Mouse (Mus musculus): ENCODE measurements around the gene Raf1. TPM values are rescaled to one million over a fixed set of nuclear protein-coding genes. Genes with fewer than 3 reads are reported as not detected.

The Raf1 gene
- polyA plus RNA-seq, 1 experiment from 2014 or later, result 39.6 TPM

DNA sequence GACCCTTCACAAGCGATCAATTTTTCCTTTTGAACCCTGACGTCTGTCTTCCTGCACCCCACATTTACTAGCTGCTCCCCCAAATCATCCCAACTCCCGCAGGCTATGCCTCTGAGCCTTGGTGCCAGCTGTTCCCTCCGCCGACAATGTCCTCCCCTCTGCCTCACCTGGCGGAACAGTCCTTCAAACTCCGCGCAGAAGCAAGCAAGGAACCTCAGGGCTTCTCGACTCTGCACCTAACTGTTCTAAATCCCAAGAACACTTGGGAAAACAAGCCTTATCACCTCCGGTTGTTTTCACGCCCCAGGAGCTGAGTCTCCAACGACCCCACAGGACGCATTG lies 1.3 kb downstream of the Raf1 start:
- WGBS (ENCODE audit: insufficient replicate concordance), result 3% methylated on average over 13 of the region's 13 CpGs
- Histone ChIP-seq H3K4me2 (ENCODE audit: low read depth, low read length) (peak overlapping the region; percentile 91), H3K27ac (ENCODE audit: low read depth) (peak overlapping the region; percentile 98), H3K4me3 (ENCODE audit: low read depth, low read length) (peak overlapping the region; percentile 85), H3K4me1 (ENCODE audit: insufficient read depth) (peaks cover 32% of the 10 kb centered on the region), H3K9me3 (ENCODE audit: low read length) (no peaks in the 10 kb centered on the region), H3K9ac (replicated peaks) (peak overlapping the region; percentile 98), H3K27me3 (ENCODE audit: insufficient read depth, low read length) (no peaks in the 10 kb centered on the region), H3K36me3 (replicated peaks; ENCODE audit: insufficient read depth, low read length) (no peaks in the 10 kb centered on the region)
- ATAC-seq, result no peak
- peak; percentile 34 for DNase-seq
- TF ChIP-seq CTCF (IDR thresholded peaks at IDR 0.05; ENCODE audit: low read depth), result no peak
- TF ChIP-seq EP300 (IDR thresholded peaks at IDR 0.05; ENCODE audit: low read depth), result no peak

DNA sequence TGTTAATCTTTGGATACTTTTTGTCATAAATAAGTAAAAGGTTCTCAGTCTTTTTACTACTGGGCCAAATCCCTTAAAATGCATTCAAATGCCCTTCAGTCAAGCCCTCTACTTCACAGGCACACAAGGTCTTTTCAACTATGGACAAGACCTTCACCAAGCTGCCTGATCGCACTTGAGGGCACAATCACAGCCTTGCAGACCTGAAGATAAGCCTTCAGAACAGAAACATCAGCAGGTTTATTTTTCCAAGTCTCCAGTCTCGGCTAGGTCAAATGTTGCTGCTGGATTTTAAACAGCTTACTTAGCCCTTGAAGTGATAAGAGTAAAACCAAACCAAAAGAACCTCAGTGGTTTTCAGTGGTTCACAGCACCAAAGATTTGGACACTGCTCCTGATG lies 2.1 kb downstream of the Raf1 start:
- Histone ChIP-seq H3K4me2 (ENCODE audit: low read depth, low read length) (peak overlapping the region; percentile 91), H3K9me3 (ENCODE audit: low read length) (no peaks in the 10 kb centered on the region), H3K4me3 (ENCODE audit: low read depth, low read length) (peak overlapping the region; percentile 85), H3K9ac (replicated peaks) (peak overlapping the region; percentile 98), H3K36me3 (replicated peaks; ENCODE audit: insufficient read depth, low read length) (no peaks in the 10 kb centered on the region), H3K27me3 (ENCODE audit: insufficient read depth, low read length) (no peaks in the 10 kb centered on the region), H3K4me1 (ENCODE audit: insufficient read depth) (peaks cover 32% of the 10 kb centered on the region), H3K27ac (ENCODE audit: low read depth) (peak overlapping the region; percentile 41)
- TF ChIP-seq EP300 (IDR thresholded peaks at IDR 0.05; ENCODE audit: low read depth) (no peak), CTCF (IDR thresholded peaks at IDR 0.05; ENCODE audit: low read depth) (no peak)
- 20% methylated on average over 2 of the region's 2 CpGs for WGBS (ENCODE audit: insufficient replicate concordance)
- no peak for ATAC-seq
- no peak for DNase-seq

DNA sequence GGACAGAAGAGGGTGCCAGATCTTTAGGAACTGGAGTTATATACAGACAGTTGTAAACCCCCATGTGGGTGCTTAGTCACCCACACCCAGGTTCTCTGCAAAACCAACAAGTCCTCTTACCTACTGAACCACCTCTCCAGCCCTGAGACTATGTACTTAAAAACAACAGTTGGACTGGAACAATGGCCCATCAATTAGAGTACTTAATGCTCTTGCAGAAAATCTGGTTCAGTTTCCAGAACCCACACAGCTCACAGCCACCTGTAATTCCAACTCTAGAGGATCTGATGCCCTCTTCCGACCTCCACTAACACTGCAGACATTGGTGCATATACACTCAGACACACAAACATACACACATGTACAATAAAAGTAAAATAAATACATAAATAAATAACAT lies 3.7 kb downstream of the Raf1 start:
- Histone ChIP-seq H3K36me3 (replicated peaks; ENCODE audit: insufficient read depth, low read length) (no peaks in the 10 kb centered on the region), H3K9me3 (ENCODE audit: low read length) (no peaks in the 10 kb centered on the region), H3K4me1 (ENCODE audit: insufficient read depth) (peaks cover 43% of the 10 kb centered on the region), H3K9ac (replicated peaks) (peak overlapping the region; percentile 8; the same call in 1 of the 2 replicates), H3K27ac (ENCODE audit: low read depth) (no peak overlapping the region), H3K4me3 (ENCODE audit: low read depth, low read length) (no peak overlapping the region), H3K27me3 (ENCODE audit: insufficient read depth, low read length) (no peaks in the 10 kb centered on the region), H3K4me2 (ENCODE audit: low read depth, low read length) (no peak overlapping the region; the same call in none of the 2 replicates)
- DNase-seq (no peak), ATAC-seq (no peak)
- WGBS (ENCODE audit: insufficient replicate concordance), result 93% methylated on average over 1 of the region's 1 CpGs
- TF ChIP-seq EP300 (IDR thresholded peaks at IDR 0.05; ENCODE audit: low read depth), result no peak
- TF ChIP-seq CTCF (IDR thresholded peaks at IDR 0.05; ENCODE audit: low read depth), result no peak

DNA sequence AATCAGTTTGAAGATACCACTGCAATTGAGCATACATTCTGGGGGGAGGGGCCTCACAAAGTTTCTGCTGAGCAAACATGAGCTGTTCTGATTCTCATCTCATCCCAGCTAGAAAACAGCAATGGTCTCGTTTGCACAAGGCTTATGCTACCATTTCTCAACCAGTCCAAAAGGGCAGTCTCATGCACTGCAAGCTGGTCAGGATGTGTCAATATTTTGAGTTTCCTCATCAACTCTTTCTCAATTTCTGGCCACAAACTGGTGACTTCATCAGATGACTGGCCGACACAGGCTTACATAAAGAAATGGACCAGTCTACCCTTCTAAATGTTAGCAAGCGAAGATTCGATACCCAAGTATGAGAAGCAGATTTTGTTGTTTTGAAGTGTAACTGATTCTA lies 9.8 kb downstream of the Raf1 start:
- 0 out of 2 replicates have a peak, but pooled peaks cover 3% of the 10 kb centered on the region for H3K36me3 ChIP-seq (replicated peaks; ENCODE audit: insufficient read depth, low read length)
- TF ChIP-seq CTCF (IDR thresholded peaks at IDR 0.05; ENCODE audit: low read depth) (no peak), EP300 (IDR thresholded peaks at IDR 0.05; ENCODE audit: low read depth) (peak; percentile 88)
- 0 out of 2 replicates have a peak overlapping the region, but pooled peaks have one; percentile 34 for H3K9ac ChIP-seq (replicated peaks)
- peak; percentile 97 for ATAC-seq
- peak overlapping the region; percentile 93 for H3K27ac ChIP-seq (ENCODE audit: low read depth)
- 43% methylated on average over 4 of the region's 4 CpGs for WGBS (ENCODE audit: insufficient replicate concordance)
- H3K9me3 ChIP-seq (ENCODE audit: low read length), result no peaks in the 10 kb centered on the region
- no peaks in the 10 kb centered on the region for H3K27me3 ChIP-seq (ENCODE audit: insufficient read depth, low read length)
- H3K4me3 ChIP-seq (ENCODE audit: low read depth, low read length), result no peak overlapping the region
- H3K4me1 ChIP-seq (ENCODE audit: insufficient read depth), result peaks cover 36% of the 10 kb centered on the region
- DNase-seq, result peak; percentile 68
- peak overlapping the region; percentile 43 for H3K4me2 ChIP-seq (ENCODE audit: low read depth, low read length)

DNA sequence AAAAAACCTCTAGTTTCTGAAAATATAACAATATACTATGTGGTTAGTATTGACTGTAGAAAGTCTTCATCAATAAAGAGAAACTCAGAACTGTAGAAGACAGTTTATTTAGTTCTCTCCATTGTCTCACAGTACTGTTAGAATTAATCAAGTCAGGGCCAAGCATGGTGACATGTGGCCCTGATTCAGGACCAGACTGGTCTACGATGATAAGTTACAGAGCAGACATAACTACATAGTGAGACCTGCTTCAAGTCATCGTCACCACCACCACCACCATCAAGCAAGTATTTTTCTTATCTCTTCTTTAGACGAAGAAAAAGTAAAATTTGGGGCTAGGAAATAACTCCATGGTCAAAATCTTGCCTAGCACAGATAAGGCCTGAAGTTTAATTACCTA lies 12.2 kb downstream of the Raf1 start:
- Histone ChIP-seq H3K27me3 (ENCODE audit: insufficient read depth, low read length) (no peaks in the 10 kb centered on the region), H3K4me2 (ENCODE audit: low read depth, low read length) (no peak overlapping the region), H3K4me3 (ENCODE audit: low read depth, low read length) (no peak overlapping the region), H3K27ac (ENCODE audit: low read depth) (peak overlapping the region; percentile 55), H3K36me3 (replicated peaks; ENCODE audit: insufficient read depth, low read length) (peaks cover 3% of the 10 kb centered on the region; the same call in 1 of the 2 replicates), H3K4me1 (ENCODE audit: insufficient read depth) (peaks cover 36% of the 10 kb centered on the region), H3K9me3 (ENCODE audit: low read length) (no peaks in the 10 kb centered on the region), H3K9ac (replicated peaks) (no peak overlapping the region)
- TF ChIP-seq EP300 (IDR thresholded peaks at IDR 0.05; ENCODE audit: low read depth) (no peak), CTCF (IDR thresholded peaks at IDR 0.05; ENCODE audit: low read depth) (no peak)
- WGBS (ENCODE audit: insufficient replicate concordance), result 49% methylated on average over 3 of the region's 3 CpGs
- no peak for DNase-seq
- no peak for ATAC-seq

DNA sequence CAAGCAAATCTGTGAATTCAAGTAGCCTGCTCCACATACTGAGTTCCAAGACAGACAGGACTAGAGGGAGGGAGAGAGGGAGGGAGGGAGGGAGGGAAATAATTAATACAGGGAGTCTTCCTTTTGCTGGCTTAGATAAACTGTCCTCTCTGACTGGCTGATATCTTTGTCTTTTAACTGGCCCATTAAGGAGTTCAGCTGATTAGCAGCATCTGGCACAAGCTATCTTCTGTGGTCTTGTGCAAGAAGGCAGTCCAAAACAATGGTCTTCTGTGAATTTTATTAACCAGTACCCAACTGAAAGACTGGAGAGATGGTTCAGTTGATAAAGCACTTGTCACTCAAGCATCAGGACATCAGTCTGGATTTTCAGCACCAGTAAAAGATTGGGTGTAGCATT lies 17.6 kb downstream of the Raf1 start:
- H3K4me1 ChIP-seq (ENCODE audit: insufficient read depth), result peaks cover 44% of the 10 kb centered on the region

More for the DNA sequence above, 17.6 kb downstream of the Raf1 start:
- ATAC-seq (peak; percentile 56), DNase-seq (no peak)
- Histone ChIP-seq H3K4me2 (ENCODE audit: low read depth, low read length) (no peak overlapping the region; the same call in 1 of the 2 replicates), H3K27ac (ENCODE audit: low read depth) (no peak overlapping the region), H3K4me3 (ENCODE audit: low read depth, low read length) (no peak overlapping the region), H3K9me3 (ENCODE audit: low read length) (no peaks in the 10 kb centered on the region), H3K9ac (replicated peaks) (no peak overlapping the region), H3K27me3 (ENCODE audit: insufficient read depth, low read length) (no peaks in the 10 kb centered on the region), H3K36me3 (replicated peaks; ENCODE audit: insufficient read depth, low read length) (no peaks in the 10 kb centered on the region; the same call in 1 of the 2 replicates)
- TF ChIP-seq EP300 (IDR thresholded peaks at IDR 0.05; ENCODE audit: low read depth), result peak; percentile 74; the same call in 1 of the 2 replicates
- TF ChIP-seq CTCF (IDR thresholded peaks at IDR 0.05; ENCODE audit: low read depth), result no peak

Measured in liver, postnatal 0 days (tissue).